Mouse (Mus musculus) embryonic facial prominence, embryonic 15.5 days (tissue): ENCODE measurements around the gene Rtn4r. TPM values are rescaled to one million over a fixed set of nuclear protein-coding genes. Genes with fewer than 3 reads are reported as not detected.

Source experiments
- ATAC-seq: fragments of 200-750 bp; cut with Nextera tagmentation; 2 replicates; pipeline ENCODE4 v1.8.0; 2017; ENCODE audit warnings: low read depth, moderate TSS enrichment; ENCODE audit not compliant: insufficient number of reproducible peaks, low FRiP score, low TSS enrichment
- H3K27ac ChIP-seq: fragments of 300-500 bp; sonication (generic); replicated peaks from 2 replicates; pipeline ENCODE4 v1.5.1; 2015; ENCODE audit warnings: mild to moderate bottlenecking, inconsistent platforms
- H3K27me3 ChIP-seq: fragments of 300-500 bp; sonication (generic); 2 replicates; pipeline ENCODE4 v1.6.1; 2015; ENCODE audit warnings: inconsistent platforms
- H3K36me3 ChIP-seq: fragments of 300-500 bp; sonication (generic); 2 replicates; pipeline ENCODE4 v1.6.1; 2015; ENCODE audit warnings: mild to moderate bottlenecking, inconsistent platforms
- H3K4me1 ChIP-seq: fragments of 300-500 bp; sonication (generic); 2 replicates; pipeline ENCODE4 v1.6.1; 2015; ENCODE audit warnings: inconsistent platforms
- H3K4me2 ChIP-seq: fragments of 300-500 bp; sonication (generic); replicated peaks from 2 replicates; pipeline ENCODE4 v1.6.1; 2015; ENCODE audit warnings: mild to moderate bottlenecking, inconsistent platforms
- H3K4me3 ChIP-seq: fragments of 300-500 bp; sonication (generic); replicated peaks from 2 replicates; pipeline ENCODE4 v1.5.1; 2015; ENCODE audit warnings: mild to moderate bottlenecking, inconsistent platforms
- H3K9ac ChIP-seq: fragments of 300-500 bp; sonication (generic); 2 replicates; pipeline ENCODE4 v1.6.1; 2015; ENCODE audit warnings: inconsistent platforms
- H3K9me3 ChIP-seq: fragments of 300-500 bp; sonication (generic); replicated peaks from 2 replicates; pipeline ENCODE4 v1.6.1; 2016; ENCODE audit warnings: inconsistent platforms
- WGBS: fragments of 180-500 bp; shearing (Covaris S2); methylation state at CpG from one replicate; pipeline ENCODE4 v1.1.7; 2015; 5-methylcytosine and 5-hydroxymethylcytosine counted together
- polyA plus RNA-seq: library from polyadenylated mRNA; unstranded; fragments of >200 nt; fragmentation: Nextera tagmentation; extraction: Ambion mirVana; gene quantifications from 2 replicates; pipeline ENCODE4 v1.2.1, GENCODE M21; 2015

Gene Rtn4r
- polyA plus RNA-seq, 1 experiment from 2014 or later = 7.9 TPM

- no peak overlapping the region for H3K27ac ChIP-seq
- ATAC-seq = no peak
- 82% methylated on average over 5 of the region's 5 CpGs for WGBS
- no peaks in the 10 kb centered on the region for H3K36me3 ChIP-seq
- no peak overlapping the region for H3K4me2 ChIP-seq
- H3K9ac ChIP-seq = no peak overlapping the region
- no peaks in the 10 kb centered on the region for H3K27me3 ChIP-seq
- H3K9me3 ChIP-seq = no peaks in the 10 kb centered on the region
- H3K4me1 ChIP-seq = peaks cover 7% of the 10 kb centered on the region
- H3K4me3 ChIP-seq = no peak overlapping the region
These were observed 7.8 kb downstream of the Rtn4r start for GRCm38 (mm10) chr16:18135196-18135595.

DNA sequence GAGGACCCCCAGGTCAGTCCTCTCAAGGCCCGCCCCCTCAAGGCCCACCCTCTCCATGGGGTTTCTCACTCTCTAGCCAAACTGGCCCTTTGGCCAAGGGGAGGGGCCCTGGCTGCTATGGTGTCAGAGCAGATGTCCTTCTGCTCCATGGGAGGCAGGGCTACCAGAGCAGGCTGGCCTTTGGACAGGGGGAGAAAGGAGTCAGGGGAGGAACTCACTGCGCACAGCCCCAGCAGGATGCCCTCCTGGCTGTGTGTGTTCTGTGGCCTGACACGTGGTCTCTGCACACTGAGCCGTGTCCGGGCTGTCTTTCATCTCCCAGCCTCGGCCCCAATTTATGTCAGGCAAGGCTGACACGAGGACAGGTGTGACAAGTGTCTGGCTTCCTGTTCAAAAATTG lies 8.6 kb downstream of the Rtn4r start:
- H3K36me3 ChIP-seq = no peaks in the 10 kb centered on the region
- no peaks in the 10 kb centered on the region for H3K9me3 ChIP-seq
- no peak for ATAC-seq
- H3K4me2 ChIP-seq = no peak overlapping the region
- H3K4me1 ChIP-seq = no peaks in the 10 kb centered on the region
- H3K27me3 ChIP-seq = no peaks in the 10 kb centered on the region
- WGBS = 61% methylated on average over 7 of the region's 7 CpGs
- no peak overlapping the region for H3K4me3 ChIP-seq
- H3K27ac ChIP-seq = no peak overlapping the region
- H3K9ac ChIP-seq = no peak overlapping the region

DNA sequence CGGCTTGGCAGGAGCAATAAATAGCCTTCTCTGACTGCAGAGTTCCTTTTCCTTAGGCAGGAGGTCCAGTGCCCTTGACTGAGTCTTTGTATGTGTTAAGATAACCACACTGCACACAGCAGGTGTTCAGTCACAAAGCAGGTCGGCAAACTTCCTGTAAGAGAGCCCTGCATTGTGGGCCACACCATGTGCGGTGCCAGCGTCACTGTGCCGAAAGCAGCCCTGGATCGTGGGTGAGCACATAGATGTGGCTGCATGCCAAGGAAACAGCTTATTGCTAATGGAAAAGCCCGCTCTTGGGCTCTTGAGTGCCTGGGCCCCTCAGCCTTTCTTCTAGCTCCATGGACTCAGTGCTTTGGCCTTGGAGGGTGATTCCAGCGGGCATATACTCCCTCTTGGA lies 16.8 kb downstream of the Rtn4r start:
- Histone ChIP-seq H3K4me2 (no peak overlapping the region), H3K4me1 (peaks cover 14% of the 10 kb centered on the region), H3K27ac (no peak overlapping the region), H3K27me3 (no peaks in the 10 kb centered on the region), H3K9ac (no peak overlapping the region), H3K4me3 (no peak overlapping the region), H3K9me3 (no peaks in the 10 kb centered on the region), H3K36me3 (no peaks in the 10 kb centered on the region)
- WGBS = 59% methylated on average over 8 of the region's 8 CpGs
- peak; percentile 61 for ATAC-seq

DNA sequence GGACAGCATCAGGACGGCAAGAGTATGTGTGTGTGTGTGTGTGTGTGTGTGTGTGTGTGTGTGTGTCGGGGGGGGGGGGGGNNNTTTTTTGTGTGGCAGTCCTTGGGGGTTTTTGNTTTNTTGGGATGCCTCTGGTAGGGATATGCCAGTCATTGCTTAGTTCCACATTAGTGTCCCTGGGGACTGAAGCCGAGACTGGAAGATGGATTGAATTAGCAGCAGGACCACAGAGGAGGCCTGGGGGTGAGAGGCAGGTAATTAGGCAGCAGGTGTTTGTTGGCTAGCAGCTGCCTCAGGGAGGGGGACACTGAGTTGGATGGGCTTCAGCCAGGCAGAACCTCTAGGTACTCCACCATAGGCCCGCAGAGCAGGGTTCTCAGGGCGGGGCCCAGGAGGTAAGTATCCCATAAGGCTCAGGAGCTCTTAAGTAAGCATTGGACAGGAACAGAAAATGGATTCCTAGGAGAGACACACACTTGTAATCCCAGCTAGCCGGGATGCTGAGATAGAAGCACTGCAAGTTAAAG lies 18.0 kb downstream of the Rtn4r start:
- Histone ChIP-seq H3K9me3 (no peaks in the 10 kb centered on the region), H3K4me1 (peaks cover 21% of the 10 kb centered on the region), H3K36me3 (no peaks in the 10 kb centered on the region), H3K27ac (no peak overlapping the region), H3K27me3 (no peaks in the 10 kb centered on the region), H3K4me3 (no peak overlapping the region), H3K4me2 (no peak overlapping the region), H3K9ac (no peak overlapping the region)
- 56% methylated on average over 5 of the region's 6 CpGs for WGBS
- ATAC-seq = no peak

- H3K27me3 ChIP-seq = no peaks in the 10 kb centered on the region
- ATAC-seq = no peak
- no peaks in the 10 kb centered on the region for H3K9me3 ChIP-seq
- H3K36me3 ChIP-seq = no peaks in the 10 kb centered on the region
- no peak overlapping the region for H3K4me2 ChIP-seq
- H3K4me1 ChIP-seq = peaks cover 41% of the 10 kb centered on the region
- no peak overlapping the region for H3K27ac ChIP-seq
- no peak overlapping the region for H3K9ac ChIP-seq
- no peak overlapping the region for H3K4me3 ChIP-seq
- 20% methylated on average over 6 of the region's 6 CpGs for WGBS
These were observed 20.9 kb downstream of the Rtn4r start for GRCm38 (mm10) chr16:18148208-18148876.

DNA sequence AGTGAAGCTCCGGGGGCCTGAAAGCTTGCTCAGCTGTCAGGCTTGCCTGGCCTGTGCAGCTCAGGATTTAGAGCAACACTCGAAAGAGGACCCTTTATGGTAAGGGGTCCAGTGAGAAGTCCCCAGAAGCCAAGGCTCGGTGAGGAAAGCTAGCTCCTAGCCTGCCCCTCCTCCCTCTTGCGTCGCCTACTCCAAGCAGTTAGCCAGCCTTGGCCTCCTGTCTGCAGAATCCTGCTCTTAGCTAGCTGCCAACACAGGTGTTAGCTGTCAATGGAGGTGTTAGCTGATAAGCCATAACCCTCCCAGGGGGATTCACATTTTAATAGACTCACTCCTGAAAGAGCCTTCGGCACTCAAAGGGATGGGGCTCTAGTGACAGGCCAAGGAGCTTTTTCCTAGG lies 21.8 kb downstream of the Rtn4r start:
- Histone ChIP-seq H3K4me1 (peaks cover 50% of the 10 kb centered on the region), H3K4me3 (no peak overlapping the region), H3K9me3 (no peaks in the 10 kb centered on the region), H3K36me3 (no peaks in the 10 kb centered on the region), H3K27me3 (no peaks in the 10 kb centered on the region), H3K9ac (no peak overlapping the region), H3K4me2 (no peak overlapping the region), H3K27ac (no peak overlapping the region)
- no peak for ATAC-seq
- 58% methylated on average over 6 of the region's 6 CpGs for WGBS

DNA sequence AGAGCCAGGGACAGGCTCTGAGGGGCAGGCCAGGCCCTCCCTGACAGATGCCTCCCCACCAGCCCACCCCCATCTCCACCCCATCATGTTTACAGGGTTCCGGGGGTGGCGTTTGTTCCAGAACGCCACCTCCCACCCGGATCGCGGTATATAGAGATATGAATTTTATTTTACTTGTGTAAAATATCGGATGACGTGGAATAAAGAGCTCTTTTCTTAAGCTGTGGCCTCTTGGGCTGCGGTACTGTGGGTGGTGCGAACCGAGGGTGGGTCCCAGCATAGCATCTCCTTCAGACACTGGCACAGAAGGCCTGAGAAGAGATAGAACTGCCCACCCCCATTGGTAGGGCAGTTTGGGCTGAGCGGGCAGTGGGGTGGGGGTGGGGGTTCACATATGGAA lies 24.7 kb downstream of the Rtn4r start:
- no peaks in the 10 kb centered on the region for H3K36me3 ChIP-seq
- no peak overlapping the region for H3K4me3 ChIP-seq
- 0 out of 2 replicates have a peak overlapping the region, but pooled peaks have one; percentile 8 for H3K27ac ChIP-seq
- no peak overlapping the region for H3K9ac ChIP-seq
- no peaks in the 10 kb centered on the region for H3K27me3 ChIP-seq
- 81% methylated on average over 12 of the region's 12 CpGs for WGBS
- peaks cover 66% of the 10 kb centered on the region for H3K4me1 ChIP-seq
- H3K4me2 ChIP-seq = no peak overlapping the region
- no peaks in the 10 kb centered on the region for H3K9me3 ChIP-seq
- ATAC-seq = no peak

DNA sequence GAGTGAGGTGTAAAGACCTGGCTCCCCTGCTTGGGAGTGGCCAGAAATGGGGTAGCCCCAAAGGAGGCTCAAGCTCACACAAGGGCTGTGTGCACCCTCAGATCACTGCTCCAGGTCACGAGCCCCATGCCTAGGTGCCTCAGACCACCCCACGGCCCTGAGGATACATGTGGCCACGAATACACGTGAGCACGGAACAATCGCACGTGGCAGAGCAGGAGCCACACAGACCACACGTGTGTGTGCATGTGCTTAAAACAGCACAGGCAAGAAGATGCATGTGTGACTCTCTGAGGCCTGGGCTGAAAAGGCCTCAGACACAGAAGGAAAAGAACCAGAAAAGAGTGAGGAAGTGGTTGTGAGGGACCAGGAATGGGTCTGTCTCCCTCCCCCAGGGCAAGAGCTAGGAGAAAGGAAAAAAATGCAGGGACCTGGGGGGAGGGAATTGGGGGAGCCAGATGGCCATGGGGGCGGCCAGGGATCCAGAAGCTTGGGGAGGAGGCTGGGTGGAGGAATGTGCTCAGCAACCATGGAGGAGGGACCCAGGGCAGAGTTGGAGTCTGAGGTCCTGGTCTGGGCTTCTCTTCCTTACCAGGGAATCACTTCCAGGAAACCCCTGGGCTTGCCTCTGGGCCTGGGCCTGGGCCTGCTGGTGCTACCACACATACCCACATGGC lies 25.5 kb downstream of the Rtn4r start:
- H3K4me3 ChIP-seq = no peak overlapping the region
- ATAC-seq = no peak
- no peaks in the 10 kb centered on the region for H3K9me3 ChIP-seq
- no peak overlapping the region for H3K4me2 ChIP-seq
- H3K9ac ChIP-seq = no peak overlapping the region
- 82% methylated on average over 9 of the region's 9 CpGs for WGBS
- H3K4me1 ChIP-seq = peaks cover 65% of the 10 kb centered on the region
- no peaks in the 10 kb centered on the region for H3K36me3 ChIP-seq
- peak overlapping the region; percentile 4; the same call in 1 of the 2 replicates for H3K27ac ChIP-seq
- no peaks in the 10 kb centered on the region for H3K27me3 ChIP-seq

DNA sequence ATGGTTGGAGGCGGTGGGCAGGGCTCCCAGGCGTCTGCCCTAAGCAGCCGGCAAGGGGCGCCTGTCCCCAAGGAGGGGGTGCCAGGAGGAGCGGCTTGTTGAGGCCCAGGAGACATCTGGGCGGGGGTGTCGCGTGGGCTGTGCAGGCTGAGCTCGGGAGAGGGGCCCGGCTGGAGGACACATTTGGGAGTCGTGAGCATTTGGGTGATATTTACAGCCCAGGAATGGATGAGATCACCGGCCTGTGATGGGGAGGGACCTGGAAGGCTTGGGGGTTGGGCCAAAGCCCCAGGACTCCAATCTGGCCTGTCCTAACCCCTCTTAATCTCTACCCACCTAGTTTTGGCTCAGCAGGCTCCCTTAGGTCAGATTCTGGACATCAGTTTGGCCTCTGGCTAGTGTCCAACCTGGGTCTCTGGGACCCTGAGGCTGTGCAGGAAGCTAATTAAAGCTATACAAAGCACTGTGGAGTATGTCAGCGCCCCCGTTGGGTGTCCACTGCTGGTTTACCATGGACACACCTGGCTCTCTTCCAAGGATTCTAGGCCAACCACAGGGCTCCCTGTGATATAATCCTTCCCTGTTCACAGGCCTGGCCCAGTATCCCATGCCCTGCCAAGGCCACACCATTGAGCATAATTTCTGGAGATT lies 27.2 kb downstream of the Rtn4r start:
- no peak overlapping the region for H3K4me2 ChIP-seq
- peaks cover 50% of the 10 kb centered on the region for H3K4me1 ChIP-seq
- no peak overlapping the region for H3K4me3 ChIP-seq
- H3K27ac ChIP-seq = no peak overlapping the region
- peak; percentile 42; the same call in 1 of the 2 replicates for ATAC-seq
- no peak overlapping the region for H3K9ac ChIP-seq
- no peaks in the 10 kb centered on the region for H3K36me3 ChIP-seq
- no peaks in the 10 kb centered on the region for H3K27me3 ChIP-seq
- H3K9me3 ChIP-seq = no peaks in the 10 kb centered on the region
- WGBS = 26% methylated on average over 14 of the region's 14 CpGs

DNA sequence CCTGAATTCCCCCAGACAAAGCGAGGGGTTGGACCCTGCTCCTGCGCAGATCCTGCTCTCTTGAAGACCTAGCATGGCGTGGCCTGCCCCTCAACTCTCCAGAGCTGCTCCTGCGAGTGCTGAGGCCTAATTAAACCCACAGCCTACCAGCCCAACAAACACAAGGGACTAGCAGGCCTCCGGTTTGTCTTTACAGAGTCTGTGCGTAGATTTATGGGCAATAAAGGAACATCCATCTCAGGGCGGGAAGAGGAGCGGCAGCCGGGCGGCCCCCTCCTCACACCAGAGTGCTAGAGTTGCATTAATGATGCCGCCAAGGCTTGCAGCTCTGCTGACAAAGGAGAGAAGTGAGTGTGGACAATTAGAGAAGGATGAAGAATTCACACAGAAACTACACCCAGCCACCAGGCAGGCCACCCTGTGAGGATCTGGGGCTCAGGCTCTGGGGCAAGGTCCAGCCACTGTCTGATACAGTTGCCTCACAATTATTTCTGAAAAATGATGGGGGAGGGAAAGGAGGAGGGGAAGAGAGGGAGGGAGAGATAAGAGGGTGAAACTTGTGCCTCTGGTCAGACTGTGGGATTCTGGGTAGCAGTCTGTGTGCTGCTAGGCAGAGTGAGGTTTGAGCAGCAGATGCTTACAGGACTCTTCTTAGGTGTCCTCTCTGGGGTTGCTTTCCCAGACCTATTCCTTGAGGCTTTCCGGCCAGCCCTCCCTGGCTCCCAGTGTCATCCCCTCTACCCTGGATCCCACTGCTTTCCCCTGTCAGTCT lies 29.3 kb downstream of the Rtn4r start:
- Histone ChIP-seq H3K9me3 (no peaks in the 10 kb centered on the region), H3K4me1 (peaks cover 63% of the 10 kb centered on the region), H3K4me3 (no peak overlapping the region), H3K36me3 (no peaks in the 10 kb centered on the region), H3K9ac (no peak overlapping the region), H3K27me3 (no peaks in the 10 kb centered on the region), H3K4me2 (no peak overlapping the region), H3K27ac (no peak overlapping the region)
- 65% methylated on average over 12 of the region's 12 CpGs for WGBS
- ATAC-seq = no peak

- WGBS = 83% methylated on average over 6 of the region's 6 CpGs
- Histone ChIP-seq H3K9ac (no peak overlapping the region), H3K4me2 (no peak overlapping the region), H3K9me3 (no peaks in the 10 kb centered on the region), H3K27ac (no peak overlapping the region), H3K27me3 (no peaks in the 10 kb centered on the region), H3K36me3 (no peaks in the 10 kb centered on the region), H3K4me1 (peaks cover 54% of the 10 kb centered on the region), H3K4me3 (no peak overlapping the region)
- no peak for ATAC-seq
These were observed 31.8 kb downstream of the Rtn4r start for GRCm38 (mm10) chr16:18159255-18159654.
